Mouse (Mus musculus) brain, embryonic 14.5 days (tissue): ENCODE measurements around the gene Kcnj8.

ENCODE experiments used
- CTCF ChIP-seq: fragments of 200-500 bp; IDR thresholded peaks from 2 replicates; pipeline ENCODE4 v1.5.1; 2012; ENCODE audit warnings: inconsistent platforms, mild to moderate bottlenecking, moderate library complexity, borderline replicate concordance; ENCODE audit not compliant: insufficient read depth, insufficient read length; ENCODE audit errors: extremely low read depth
- POLR2A ChIP-seq: fragments of 200-500 bp; IDR thresholded peaks from 2 replicates; pipeline ENCODE4 v1.6.1; 2012; ENCODE audit warnings: mild to moderate bottlenecking, inconsistent platforms, borderline replicate concordance; ENCODE audit not compliant: poor library complexity, insufficient read depth, insufficient read length, severe bottlenecking; ENCODE audit errors: extremely low read depth

GRCm38 (mm10) chr6:142538503-142538902, 32.9 kb downstream of the Kcnj8 start:
- TF ChIP-seq CTCF (no peak), POLR2A (no peak)
